Mouse (Mus musculus): ENCODE data around the gene Bmpr1b.

GRCm38 (mm10) chr3:142212821-142213220, 43.6 kb upstream of the Bmpr1b start:
- TF ChIP-seq CTCF (IDR thresholded peaks at IDR 0.05; ENCODE audit: control insufficient read depth, insufficient read depth, insufficient read length) (no peak), MAX (IDR thresholded peaks at IDR 0.05) (no peak)

Data from C2C12 (cell line).